Mouse (Mus musculus) ES-E14 (cell line): ENCODE data around the gene Tfpi2. TPM values are rescaled to one million over a fixed set of nuclear protein-coding genes. Genes with fewer than 3 reads are reported as not detected.

Experiments
- DNase-seq: peaks from one replicate; pipeline ENCODE4 v3.0.0-alpha.2; 2013; ENCODE audit warnings: low read depth, low spot score
- H3K27ac ChIP-seq: 2 replicates; pipeline ENCODE4 v1.5.1; 2012; ENCODE audit warnings: low read depth, mild to moderate bottlenecking, low read length, moderate library complexity, mixed read lengths; ENCODE audit not compliant: poor library complexity, insufficient read depth, severe bottlenecking
- H3K36me3 ChIP-seq: 2 replicates; pipeline ENCODE4 v1.6.1; 2012; ENCODE audit warnings: mild to moderate bottlenecking, low read length, moderate library complexity, mixed read lengths; ENCODE audit not compliant: control insufficient read depth, poor library complexity, insufficient read depth, severe bottlenecking
- H3K4me1 ChIP-seq, 2 experiments: fragments of 150-350 bp in 1 of 2; sonication (generic) in 1 of 2; 2 replicates each; pipeline ENCODE4 v1.6.1; 2012; ENCODE audit warnings: low read length in 2 of 2, mild to moderate bottlenecking in 1 of 2, mixed read lengths in 1 of 2; ENCODE audit not compliant: control insufficient read depth in 2 of 2, insufficient read depth in 2 of 2, poor library complexity in 1 of 2
- H3K4me3 ChIP-seq, 2 experiments: fragments of 150-350 bp in 1 of 2; sonication (generic) in 1 of 2; 2 replicates each; pipeline ENCODE4 v1.5.1; 2012; ENCODE audit warnings: low read length in 2 of 2, low read depth in 1 of 2, mild to moderate bottlenecking in 1 of 2, mixed read lengths in 1 of 2; ENCODE audit not compliant: insufficient read depth in 1 of 2, poor library complexity in 1 of 2, severe bottlenecking in 1 of 2
- H3K9ac ChIP-seq: 2 replicates; pipeline ENCODE4 v1.6.1; 2012; ENCODE audit warnings: low read depth, mild to moderate bottlenecking, low read length, mixed read lengths; ENCODE audit not compliant: poor library complexity, insufficient read depth, severe bottlenecking
- H3K9me3 ChIP-seq: fragments of 150-350 bp; sonication (generic); 2 replicates; pipeline ENCODE4 v1.6.1; 2012; ENCODE audit warnings: low read depth, mild to moderate bottlenecking, low read length; ENCODE audit not compliant: control insufficient read depth, insufficient read depth
- CHD2 ChIP-seq: IDR thresholded peaks from 2 replicates; pipeline ENCODE4 v1.6.1; 2014; ENCODE audit warnings: mild to moderate bottlenecking, low read depth, low read length, inconsistent platforms
- HCFC1 ChIP-seq: IDR thresholded peaks from 2 replicates; pipeline ENCODE4 v1.6.1; 2012; ENCODE audit warnings: low read length, inconsistent platforms, borderline replicate concordance; ENCODE audit not compliant: insufficient read depth
- MAFK ChIP-seq: IDR thresholded peaks from 2 replicates; pipeline ENCODE4 v1.6.1; 2014; ENCODE audit warnings: mild to moderate bottlenecking, low read depth, low read length, inconsistent platforms; ENCODE audit not compliant: insufficient read depth
- ZC3H11A ChIP-seq: IDR thresholded peaks from 2 replicates; pipeline ENCODE4 v1.6.1; 2012; ENCODE audit warnings: low read depth, mild to moderate bottlenecking, inconsistent platforms, low read length, borderline replicate concordance
- ZNF384 ChIP-seq: IDR thresholded peaks from 2 replicates; pipeline ENCODE4 v1.6.1; 2012; ENCODE audit warnings: low read depth, low read length, inconsistent platforms
- in situ Hi-C, 2 experiments: fragments of 600-800 bp; cut with MboI; formaldehyde crosslinking; loops; one replicate each; pipeline ENCODE4 v1.15.1; 2025; ENCODE audit warnings: low sequenced_read_pairs in 2 of 2, inconsistent platforms in 1 of 2; ENCODE audit not compliant: unreplicated experiment in 2 of 2
- total RNA-seq: library from RNA; depleted of rRNA; stranded (reverse); fragments of 300-350 nt; gene quantifications from 2 replicates; pipeline ENCODE4 v1.2.3, GENCODE M21; 2012; rRNA removed

The Tfpi2 gene
- 0.42 and 0.67 TPM in 2 replicates for total RNA-seq

DNA sequence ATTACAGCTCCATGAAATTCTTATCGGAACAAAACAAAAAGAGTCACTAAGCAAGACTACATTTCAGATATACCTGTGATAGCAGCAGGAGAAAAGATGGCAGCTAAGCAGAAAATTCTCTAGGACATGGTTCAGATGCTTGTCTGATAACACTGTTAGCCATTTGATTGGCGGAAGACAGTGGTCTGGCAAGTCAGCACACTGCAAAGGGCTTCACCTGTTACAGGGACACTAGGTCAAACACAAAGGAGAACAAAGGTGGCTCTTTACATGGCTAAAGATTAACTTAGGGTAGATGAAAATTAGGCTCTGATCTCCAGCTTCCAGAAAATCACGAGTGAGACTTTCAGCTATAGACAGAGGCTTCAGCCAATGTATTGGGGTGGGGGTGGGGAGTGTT, at the start of gene Tfpi2:
Gene Tfpi2, minus strand, starts transcription at position 170 of the 400 bp plus-strand sequence.
- Histone ChIP-seq H3K9me3 (no peaks in the 10 kb centered on the region), H3K27ac (no peak within 1 kb of the TSS), H3K9ac (no peak within 1 kb of the TSS), H3K4me3 (no peak within 1 kb of the TSS), H3K36me3 (no peaks in the 10 kb centered on the region), H3K4me1 (no peaks in the 10 kb centered on the region)
- TF ChIP-seq ZNF384 (no peak), MAFK (no peak), HCFC1 (no peak), ZC3H11A (no peak), CHD2 (no peak)
- no peak for DNase-seq
- in situ Hi-C loops = no loop called here

DNA sequence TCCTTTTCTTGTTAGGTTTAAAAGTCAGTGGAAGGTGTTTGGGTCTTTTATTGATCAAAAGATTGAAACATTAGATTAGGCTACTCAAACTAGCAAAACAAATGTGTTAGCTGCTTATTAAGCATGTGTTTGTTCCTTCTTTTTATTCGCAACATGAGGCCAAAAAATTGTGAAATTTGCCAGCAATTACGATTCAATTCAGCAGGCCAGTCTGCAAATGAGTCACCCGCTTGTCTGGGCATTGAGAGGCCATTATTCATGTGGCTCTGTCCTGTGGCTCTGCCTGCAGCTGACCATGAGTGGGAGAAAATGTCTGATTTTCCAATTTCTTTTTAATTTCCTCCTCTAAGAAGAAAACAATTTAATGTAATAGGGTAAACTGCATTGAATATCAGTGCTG, 42.2 kb upstream of the Tfpi2 start:
- DNase-seq = no peak

DNA sequence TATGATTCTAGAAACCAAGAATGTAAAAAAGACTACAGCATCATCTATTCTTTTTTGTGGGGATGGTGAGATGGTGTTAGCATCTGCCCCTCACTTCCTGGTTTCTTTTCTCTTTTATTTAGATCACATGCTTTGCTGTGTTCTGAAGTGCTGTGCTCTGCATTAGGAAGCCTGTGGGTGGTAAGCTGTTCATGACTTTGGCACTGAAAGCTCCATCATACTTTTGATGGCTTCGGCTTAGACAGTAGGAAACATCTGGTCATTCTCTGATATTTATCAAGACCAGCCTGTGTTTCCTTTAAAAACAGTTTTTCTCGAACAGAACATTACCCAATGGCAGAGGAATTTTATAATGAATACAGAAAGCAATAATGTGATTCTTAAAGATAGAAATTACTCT, 37.6 kb upstream of the Tfpi2 start:
- no peak overlapping the region for H3K9ac ChIP-seq
- in situ Hi-C loops = no loop called here
- no peaks in the 10 kb centered on the region for H3K4me1 ChIP-seq
- H3K27ac ChIP-seq = no peak overlapping the region
- H3K36me3 ChIP-seq = no peaks in the 10 kb centered on the region
- no peak for TF ChIP-seq MAFK
- no peak for TF ChIP-seq HCFC1
- TF ChIP-seq CHD2 = no peak
- TF ChIP-seq ZC3H11A = no peak
- no peak for TF ChIP-seq ZNF384
- no peaks in the 10 kb centered on the region for H3K9me3 ChIP-seq
- DNase-seq = no peak
- H3K4me3 ChIP-seq = no peak overlapping the region

More for the DNA sequence above, 42.2 kb upstream of the Tfpi2 start:
- H3K36me3 ChIP-seq = no peaks in the 10 kb centered on the region
- H3K4me3 ChIP-seq = no peak overlapping the region
- no peak overlapping the region for H3K9ac ChIP-seq
- TF ChIP-seq MAFK = no peak
- TF ChIP-seq CHD2 = no peak
- no peak for TF ChIP-seq ZC3H11A
- TF ChIP-seq HCFC1 = no peak
- no peak for TF ChIP-seq ZNF384
- in situ Hi-C loops = no loop called here
- no peaks in the 10 kb centered on the region for H3K4me1 ChIP-seq
- H3K9me3 ChIP-seq = no peaks in the 10 kb centered on the region
- no peak overlapping the region for H3K27ac ChIP-seq

DNA sequence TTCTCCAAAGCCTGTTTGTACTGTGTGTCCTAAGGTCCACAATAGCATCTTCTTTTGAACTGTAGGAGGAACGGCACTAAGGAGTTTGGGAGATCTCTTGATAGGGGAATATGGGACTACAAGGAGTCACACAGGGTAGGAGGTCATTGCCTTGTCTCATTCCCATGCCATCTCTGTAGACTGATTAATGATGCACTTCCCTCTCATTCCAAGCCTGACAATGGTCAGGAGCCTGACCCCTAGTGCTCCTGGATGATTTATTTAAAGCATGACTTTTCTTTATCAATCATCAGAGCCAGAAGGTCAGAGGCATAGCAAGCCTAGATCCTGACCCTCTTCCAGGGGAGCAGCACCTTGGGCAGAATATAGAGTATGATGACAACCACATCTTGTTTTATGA, 33.9 kb upstream of the Tfpi2 start:
- no peak for DNase-seq
- no peaks in the 10 kb centered on the region for H3K9me3 ChIP-seq
- H3K4me1 ChIP-seq = no peaks in the 10 kb centered on the region
- H3K4me3 ChIP-seq = no peak overlapping the region
- H3K27ac ChIP-seq = no peak overlapping the region
- TF ChIP-seq ZC3H11A = no peak
- TF ChIP-seq HCFC1 = no peak
- TF ChIP-seq ZNF384 = no peak
- no peak for TF ChIP-seq MAFK
- no peak for TF ChIP-seq CHD2
- H3K9ac ChIP-seq = no peak overlapping the region
- in situ Hi-C loops = no loop called here
- H3K36me3 ChIP-seq = no peaks in the 10 kb centered on the region

DNA sequence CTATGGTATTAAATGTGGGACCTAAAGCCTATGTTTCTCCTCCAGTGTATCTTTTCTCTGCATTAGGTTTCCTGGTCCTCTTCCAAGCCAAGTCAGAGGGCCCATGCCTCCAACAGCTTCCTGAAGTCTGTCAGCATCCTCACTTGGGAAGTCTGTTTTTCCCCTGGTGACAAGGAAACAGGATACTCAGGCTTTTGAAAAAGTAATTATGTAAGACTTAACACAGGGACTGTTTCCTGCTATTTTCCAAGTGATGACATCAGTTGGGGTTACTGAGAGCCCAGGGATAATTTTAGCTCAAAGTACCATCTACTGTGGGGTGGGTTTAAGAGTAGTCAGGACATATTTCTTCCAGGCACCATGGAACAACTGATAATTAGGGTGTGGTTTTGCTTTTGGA, 20.8 kb upstream of the Tfpi2 start:
- no peaks in the 10 kb centered on the region for H3K9me3 ChIP-seq
- no peak for DNase-seq
- H3K9ac ChIP-seq = no peak overlapping the region
- H3K4me1 ChIP-seq = no peaks in the 10 kb centered on the region
- no peak overlapping the region for H3K4me3 ChIP-seq
- TF ChIP-seq ZC3H11A (no peak), ZNF384 (no peak), HCFC1 (no peak), CHD2 (no peak), MAFK (no peak)
- no peaks in the 10 kb centered on the region for H3K36me3 ChIP-seq
- in situ Hi-C loops = no loop called here
- no peak overlapping the region for H3K27ac ChIP-seq
